Comparison of ENCODE assay signal across 8 mouse cellular contexts in the genomic region with DNA sequence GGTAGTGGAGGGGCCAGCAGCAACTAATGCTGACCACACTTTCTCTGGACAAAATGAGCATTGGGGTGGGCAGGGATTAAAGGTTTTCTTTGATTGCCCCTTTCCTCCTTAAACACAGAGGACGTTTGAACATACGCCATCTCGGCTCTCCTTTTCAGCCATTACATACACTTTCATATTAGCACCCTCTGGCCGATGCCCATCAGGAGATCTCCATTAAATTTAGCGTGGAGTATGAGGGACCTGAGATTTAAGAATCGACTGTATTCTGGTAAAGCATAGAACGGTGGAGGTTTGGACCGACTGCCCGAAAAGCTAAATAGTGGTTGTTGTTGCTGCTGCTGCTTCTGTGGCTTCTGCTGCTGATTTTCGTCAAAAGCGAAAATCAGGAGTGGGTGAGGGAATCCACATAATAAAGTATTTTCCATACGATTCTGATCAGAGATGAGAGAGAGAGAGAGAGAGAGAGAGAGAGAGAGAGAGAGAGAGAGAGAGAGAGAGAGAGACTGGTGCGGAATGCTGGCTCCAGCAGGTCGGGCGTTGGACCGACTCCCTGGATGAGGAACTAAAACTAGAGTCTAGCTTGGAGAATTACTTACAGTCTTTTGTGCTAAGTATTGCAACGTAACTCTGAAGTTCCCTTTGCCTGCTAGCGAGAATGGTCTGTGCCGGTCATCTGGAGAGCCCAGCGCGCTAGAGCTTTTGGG. TPM values are rescaled to one million over a fixed set of nuclear protein-coding genes. Genes with fewer than 3 reads are reported as not detected.
DNase-seq lines count a peak whose midpoint lies in the region; ATAC-seq lines count a peak whose summit lies in the region.
"Had no signal": no experiment of that assay in that cellular context is flagged by ENCODE, and none has a peak within 500 bp of the region (broad histone marks: within the 10 kb centered on the region; RNA-seq: fewer than 3 reads in every experiment).

No protein-coding gene starts in this region.

- intact Hi-C loops in heart, postnatal 36 days (cut with DNase I): no loop called here
- intact Hi-C loops in gastrocnemius, postnatal 14 days (cut with DNase I; ENCODE audit: low total_unique reads): no loop called here

- peak; percentile 81 for ATAC-seq in megakaryocyte, adult 5-6 weeks (ENCODE audit: poor library complexity, severe bottlenecking)

- peak; percentile 10 for DNase-seq in R1 (ENCODE audit: low read depth, low spot score)
- DNase-seq in embryo, embryonic 10 days (ENCODE audit: low spot score): peak; percentile 34
- peak; percentile 6 to 26 for DNase-seq in heart, postnatal 36 days
- no peak for DNase-seq in thymus, postnatal 10 days (ENCODE audit: low spot score in 2 of 2)
- no peak for DNase-seq in gastrocnemius, postnatal 14 days
- DNase-seq in urinary bladder, postnatal 10 days (ENCODE audit: low spot score): no peak
- DNase-seq: adrenal gland, postnatal 25 days had no signal

RNA-seq across cellular contexts. Expression of a gene that starts 1.2 kb away (rescaled TPM):
- not detected for total RNA-seq in heart, postnatal 36 days (2021)
- not detected in 2 replicates for total RNA-seq in megakaryocyte, adult 5-6 weeks (2015)
- not detected in 2 replicates for total RNA-seq in megakaryocyte, adult 5-6 weeks (2017)
- total RNA-seq in gastrocnemius, postnatal 14 days (2021): under 1 TPM; 0.12 to 0.33 TPM
- total RNA-seq: adrenal gland, postnatal 25 days had no signal

Comparison
In these comparisons a context has a peak if more than half of its experiments do, and no peak if none do; other contexts are left out.
1. DNase-seq: peak in R1 (single experiment), embryo, embryonic 10 days (single experiment) and heart, postnatal 36 days (2 of 2); none in thymus, postnatal 10 days (0 of 2), gastrocnemius, postnatal 14 days (single experiment) and urinary bladder, postnatal 10 days (single experiment).